Mouse (Mus musculus) frontal cortex, postnatal 25 days (tissue): ENCODE results near the gene Ttc3.

Experiments
- DNase-seq, 2 experiments: peaks; one replicate each; pipeline ENCODE4 v3.0.0; 2022; ENCODE audit warnings: low spot score in 2 of 2

Ttc3 gene

DNA sequence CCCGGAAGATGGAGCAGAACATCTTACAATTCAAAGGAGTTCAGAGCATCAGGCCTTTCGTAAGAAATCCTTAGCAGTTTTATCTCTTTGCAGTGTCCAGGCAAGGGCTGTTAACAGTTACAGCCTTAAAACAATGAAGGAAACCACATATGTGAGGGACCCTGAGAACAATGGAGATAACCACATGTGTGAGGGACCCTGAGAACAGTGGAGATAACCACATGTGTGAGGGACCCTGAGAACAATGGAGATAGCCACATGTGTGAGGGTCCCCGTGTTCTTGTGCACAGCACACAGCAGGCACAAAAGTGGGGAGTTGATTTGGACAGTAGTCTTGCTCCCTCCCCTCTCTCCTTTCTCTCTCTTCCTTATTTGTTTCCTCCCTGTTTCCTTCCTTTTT is 12.3 kb upstream of the Ttc3 start:
- no peak for DNase-seq

DNA sequence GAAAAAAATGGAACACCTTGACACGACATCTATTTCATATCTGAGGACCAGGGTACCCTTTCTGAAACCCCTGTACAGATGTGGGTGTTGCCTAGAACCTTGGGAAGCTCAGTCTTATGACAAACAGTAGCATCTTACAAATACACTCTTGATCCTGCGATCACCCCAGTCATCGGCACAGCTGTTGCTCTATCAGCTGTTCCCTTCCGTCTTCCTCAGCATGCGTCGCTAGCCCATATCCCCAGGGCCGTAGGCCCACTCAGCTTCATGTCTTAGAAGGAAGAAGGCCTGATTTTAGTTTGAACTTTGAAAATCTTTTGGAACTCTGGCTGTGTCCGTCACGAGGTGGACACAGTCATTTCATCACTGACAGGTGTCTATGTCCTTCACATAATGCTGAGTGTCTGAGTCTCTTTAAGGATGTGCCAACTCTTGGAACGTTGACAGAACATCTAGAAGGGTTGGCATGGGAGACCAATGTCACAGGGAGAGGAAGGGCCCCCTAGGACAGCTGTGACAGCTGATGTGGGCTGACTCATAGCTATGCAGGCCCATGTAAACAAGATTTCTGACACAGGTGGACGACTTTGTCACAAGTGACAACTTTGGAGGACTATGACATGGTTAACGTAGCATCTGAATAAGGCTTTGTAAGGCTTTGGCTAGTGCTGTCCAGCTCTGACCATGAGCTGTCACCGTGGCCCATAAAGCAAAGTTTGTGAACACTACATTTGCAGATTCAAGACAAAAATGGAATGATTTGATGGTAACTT is 9.7 kb upstream of the Ttc3 start:
- no peak for DNase-seq

- peak; percentile 40 to 61 for DNase-seq
Measured at GRCm38 (mm10) chr16:94362174-94362873, 8.1 kb upstream of the Ttc3 start.

DNA sequence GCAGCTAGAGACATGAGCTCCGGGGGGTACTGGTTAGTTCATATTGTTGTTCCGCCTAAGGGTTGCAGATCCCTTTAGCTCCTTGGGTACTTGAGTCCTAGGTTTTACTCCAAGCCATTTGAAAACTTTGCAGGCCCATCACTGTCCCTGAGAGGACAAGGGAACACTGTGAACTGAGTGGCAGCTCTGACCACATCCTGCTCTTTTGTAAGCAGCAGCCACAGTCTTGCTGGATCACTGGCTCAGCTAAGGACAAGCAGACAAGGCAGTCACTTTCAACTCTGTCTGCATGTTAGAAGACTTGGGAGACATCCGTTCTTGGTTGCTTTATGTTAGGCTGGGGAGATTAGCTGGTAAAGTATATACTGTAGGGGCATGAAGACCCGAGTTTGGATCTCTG is 6.6 kb upstream of the Ttc3 start:
- DNase-seq: no peak

- no peak for DNase-seq
Measured at GRCm38 (mm10) chr16:94365435-94365834, 5.0 kb upstream of the Ttc3 start.

GRCm38 (mm10) chr16:94369596-94370172 is 734 bp upstream of the Ttc3 start:
- DNase-seq: no peak

GRCm38 (mm10) chr16:94370915-94371300 is 490 bp downstream of the Ttc3 start:
- peak; percentile 38 to 46 for DNase-seq

- DNase-seq: peak; percentile 19 to 47
Measured at GRCm38 (mm10) chr16:94371301-94371931, 998 bp downstream of the Ttc3 start, which contains the start of gene Pigp. TSS of gene Pigp (minus strand) at chr16:94371842.

DNA sequence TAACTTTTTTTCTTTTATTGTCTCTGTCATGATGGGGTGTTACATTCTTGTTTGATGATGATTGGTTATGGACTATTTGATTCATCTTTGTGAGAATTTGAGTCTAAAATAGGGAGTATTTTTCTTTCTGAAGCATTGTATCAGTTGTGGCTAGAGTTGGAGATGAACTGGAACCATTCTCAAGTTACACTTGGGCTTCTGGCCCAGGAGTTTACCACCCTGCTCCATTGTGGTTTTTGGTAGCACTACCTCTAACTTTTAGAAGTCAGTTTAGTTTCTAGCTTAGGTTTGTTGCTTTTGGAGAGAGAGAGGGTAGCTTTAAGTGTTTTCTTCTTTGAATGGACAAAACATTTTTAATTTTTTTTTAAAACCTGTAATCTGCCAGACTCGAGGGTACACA is 9.0 kb downstream of the Ttc3 start:
- no peak for DNase-seq

GRCm38 (mm10) chr16:94383277-94383676 is 12.9 kb downstream of the Ttc3 start:
- DNase-seq: no peak

DNA sequence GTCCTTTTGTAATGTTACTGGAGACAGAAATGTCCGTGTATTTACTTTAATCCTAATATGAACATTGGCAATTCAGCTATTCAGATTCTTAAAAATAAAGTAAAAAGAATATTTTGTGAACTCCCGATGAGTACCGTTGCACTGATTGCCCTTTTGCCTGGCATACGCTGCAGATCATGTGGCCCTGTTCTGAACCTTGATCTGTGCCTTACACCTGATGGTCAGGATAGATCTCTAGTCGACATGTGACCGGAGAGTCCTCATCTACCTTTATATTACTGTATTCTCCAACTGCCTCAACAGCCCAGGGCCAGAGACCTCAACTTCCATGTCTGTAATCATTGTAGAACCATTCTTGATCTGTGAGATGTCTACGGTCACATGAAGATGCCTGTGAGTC is 17.3 kb downstream of the Ttc3 start:
- no peak for DNase-seq

DNA sequence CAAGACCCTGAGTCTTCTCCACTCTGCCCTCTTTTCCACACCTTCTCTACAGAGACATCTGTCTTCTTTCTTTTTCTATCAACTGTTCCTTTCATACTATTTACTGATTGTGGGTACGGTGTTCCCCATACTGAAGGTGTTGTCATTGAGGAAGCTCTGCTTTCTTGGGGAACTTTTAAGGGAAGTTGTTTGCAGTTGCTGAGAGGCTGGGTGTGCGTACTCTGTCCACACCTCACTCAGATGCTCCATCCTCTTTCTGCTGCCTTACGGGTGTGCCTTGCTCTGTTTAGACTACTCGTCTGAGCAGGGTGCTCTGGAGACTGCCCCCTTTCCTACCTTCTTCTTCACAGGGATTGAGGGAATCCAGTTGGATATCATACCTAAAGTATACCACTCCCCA is 21.9 kb downstream of the Ttc3 start:
- DNase-seq: no peak

DNA sequence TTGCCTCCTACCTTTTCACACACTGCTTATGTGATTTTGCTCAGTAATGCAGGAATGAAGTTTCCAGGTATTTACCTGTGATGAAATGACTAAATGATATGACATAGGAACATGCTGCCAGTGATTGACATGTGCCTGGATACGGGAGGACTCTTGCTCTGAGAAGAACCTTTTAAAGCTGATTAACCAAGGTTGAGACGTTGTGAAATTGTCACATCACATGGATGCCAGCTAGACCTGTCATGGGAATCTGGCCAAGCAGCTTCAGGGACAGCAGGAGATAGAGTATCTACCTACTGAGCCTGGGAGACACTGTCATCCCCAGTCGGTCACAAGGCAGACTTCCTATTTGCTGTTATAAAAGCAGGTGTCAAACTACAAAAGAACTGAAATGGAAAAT is 24.6 kb downstream of the Ttc3 start:
- no peak for DNase-seq

GRCm38 (mm10) chr16:94396641-94397040 is 26.2 kb downstream of the Ttc3 start:
- no peak for DNase-seq

- no peak for DNase-seq
Measured at GRCm38 (mm10) chr16:94399141-94399540, 28.7 kb downstream of the Ttc3 start.

- no peak for DNase-seq
Measured at GRCm38 (mm10) chr16:94401636-94402035, 31.2 kb downstream of the Ttc3 start.

DNA sequence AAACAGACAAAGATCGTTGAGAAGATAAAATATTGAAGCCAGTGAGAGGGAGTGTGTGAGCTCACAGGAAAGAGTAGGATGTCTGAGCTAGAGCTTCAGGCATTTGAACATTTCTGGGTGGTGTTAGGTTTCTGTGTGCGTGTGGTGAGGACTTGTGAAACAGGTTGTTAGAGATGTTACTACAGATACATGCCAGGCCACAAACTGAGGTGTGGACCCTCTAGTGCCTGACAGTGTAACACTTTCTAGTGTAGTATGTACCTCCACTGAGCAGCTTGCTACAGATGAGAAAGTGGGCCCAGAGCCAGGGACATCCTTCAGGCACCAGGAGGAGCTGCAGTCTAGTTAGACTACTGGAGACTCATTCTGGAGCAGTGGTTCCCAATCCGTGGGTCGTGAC is 31.8 kb downstream of the Ttc3 start:
- DNase-seq: no peak

DNA sequence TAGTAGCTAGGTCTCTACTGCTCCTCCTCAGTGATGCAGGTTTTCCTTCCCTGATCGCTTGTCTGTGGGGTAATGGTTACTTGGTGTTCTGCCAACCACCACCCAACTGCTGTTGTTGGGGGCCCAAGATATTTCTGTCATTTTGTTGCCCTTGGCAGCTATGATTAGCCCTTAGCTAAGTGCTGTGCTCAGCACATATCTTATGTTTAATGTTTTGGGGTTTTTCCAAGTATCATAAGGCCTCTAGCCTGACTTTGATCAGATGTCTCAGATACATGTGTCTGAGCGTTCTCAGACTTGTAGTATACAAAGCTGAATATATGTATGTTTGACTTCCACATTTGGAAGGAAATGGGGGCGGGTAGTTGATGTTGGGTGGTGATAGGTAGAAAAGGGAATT is 40.9 kb downstream of the Ttc3 start:
- no peak for DNase-seq

GRCm38 (mm10) chr16:94412198-94412597 is 41.8 kb downstream of the Ttc3 start:
- DNase-seq: no peak

- DNase-seq: no peak
Measured at GRCm38 (mm10) chr16:94412760-94413159, 42.3 kb downstream of the Ttc3 start.

GRCm38 (mm10) chr16:94414151-94414550 is 43.7 kb downstream of the Ttc3 start:
- no peak for DNase-seq

DNA sequence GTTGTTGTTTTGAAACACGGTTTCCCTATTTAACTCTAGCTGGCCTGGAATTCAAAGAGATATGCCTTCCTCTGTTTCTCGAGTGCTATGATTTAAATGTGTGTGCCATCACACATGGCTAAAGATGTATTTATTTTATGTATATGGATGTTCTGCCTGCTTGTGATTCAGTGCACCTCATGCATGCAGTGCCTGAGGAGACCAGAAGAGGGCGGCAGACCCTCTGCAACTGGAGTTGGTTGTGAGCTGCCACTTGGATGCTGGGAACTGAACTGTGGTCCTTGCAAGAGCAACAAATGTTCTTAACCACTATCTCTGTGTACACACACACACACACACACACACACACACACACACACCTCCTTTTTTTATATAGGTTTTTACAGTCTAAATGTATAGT is 50.1 kb downstream of the Ttc3 start:
- no peak for DNase-seq

- no peak for DNase-seq
Measured at GRCm38 (mm10) chr16:94428948-94429347, 58.5 kb downstream of the Ttc3 start.
